Mouse (Mus musculus): Measurements from ENCODE around the gene Kif19a.

Gene Kif19a

DNA sequence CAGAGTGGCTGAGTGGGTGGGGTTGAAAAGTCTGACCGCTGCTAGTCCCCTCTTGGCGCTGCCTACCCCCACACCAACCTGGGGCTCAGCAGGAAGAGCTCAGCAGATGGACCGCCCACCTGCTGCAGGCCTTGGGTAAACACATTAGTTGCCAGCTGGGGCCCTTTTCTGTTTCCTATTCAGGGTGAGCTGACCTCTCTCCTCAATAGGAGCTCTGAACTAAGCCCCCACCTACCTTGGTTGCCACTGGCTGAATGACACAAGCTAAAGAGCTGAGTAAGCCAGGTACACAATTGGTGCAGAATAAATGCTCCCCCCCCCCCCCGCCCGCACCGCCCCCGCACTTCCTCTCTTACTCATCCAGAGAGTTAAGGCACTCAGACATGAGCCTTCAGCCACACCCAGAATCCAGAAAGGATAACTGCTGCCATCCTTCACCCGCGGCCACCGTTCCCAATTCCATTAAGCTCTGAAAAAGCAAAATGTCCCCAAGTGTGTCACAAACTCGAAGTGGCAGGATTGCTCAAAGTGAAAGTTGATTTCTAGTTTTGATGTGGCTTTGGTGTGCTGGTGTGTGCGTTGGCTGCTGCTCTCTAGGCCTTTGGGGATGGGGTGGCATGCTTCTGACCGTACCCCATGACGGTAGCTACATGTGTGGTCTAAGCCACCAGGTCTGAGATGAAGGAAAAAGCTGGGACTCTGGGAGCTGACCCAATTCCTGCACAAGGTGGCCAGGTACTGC lies 42.7 kb downstream of the Kif19a start:
- no peak for DNase-seq (ENCODE audit: low read depth, low spot score)

DNA sequence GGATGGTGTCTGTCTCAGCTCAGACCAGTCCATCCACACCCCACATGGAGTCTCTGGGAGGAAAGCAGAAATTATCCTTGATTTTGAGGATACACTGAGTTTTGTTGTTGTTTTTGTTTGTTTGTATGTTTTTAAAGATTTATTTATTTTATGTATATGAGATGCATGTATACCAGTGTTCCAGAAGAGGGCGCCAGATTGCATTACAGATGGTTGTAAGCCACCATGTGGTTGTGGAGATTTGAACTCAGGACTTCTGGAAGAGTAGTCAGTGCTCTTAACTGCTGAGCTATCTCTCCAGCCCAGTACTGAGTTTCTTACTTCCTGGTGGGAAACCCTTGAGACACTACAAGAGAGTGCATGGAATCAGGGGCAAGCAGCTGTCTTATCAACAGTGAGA lies 44.2 kb downstream of the Kif19a start:
- no peak for DNase-seq (ENCODE audit: low read depth, low spot score)

DNA sequence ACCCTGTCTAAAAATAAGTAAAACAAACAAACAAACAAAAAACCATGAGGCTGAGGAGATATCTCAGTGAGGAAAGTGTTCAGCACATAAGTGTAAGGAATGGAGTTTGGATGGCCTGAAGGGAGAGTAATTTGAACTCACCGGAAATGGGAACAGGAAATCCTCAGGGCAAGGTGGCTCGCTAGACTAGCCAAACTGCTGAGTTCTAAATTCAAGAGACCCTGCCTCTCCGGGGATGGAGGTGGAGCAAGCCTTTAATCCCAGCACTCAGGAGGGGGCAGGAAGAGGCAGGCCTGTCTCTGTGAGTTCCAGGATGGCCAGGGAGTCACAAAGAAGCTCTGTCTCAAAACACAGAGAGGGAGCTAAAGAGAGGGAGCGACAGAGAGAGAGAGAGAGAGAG lies 45.2 kb downstream of the Kif19a start:
- no peak for DNase-seq (ENCODE audit: low read depth, low spot score)

DNA sequence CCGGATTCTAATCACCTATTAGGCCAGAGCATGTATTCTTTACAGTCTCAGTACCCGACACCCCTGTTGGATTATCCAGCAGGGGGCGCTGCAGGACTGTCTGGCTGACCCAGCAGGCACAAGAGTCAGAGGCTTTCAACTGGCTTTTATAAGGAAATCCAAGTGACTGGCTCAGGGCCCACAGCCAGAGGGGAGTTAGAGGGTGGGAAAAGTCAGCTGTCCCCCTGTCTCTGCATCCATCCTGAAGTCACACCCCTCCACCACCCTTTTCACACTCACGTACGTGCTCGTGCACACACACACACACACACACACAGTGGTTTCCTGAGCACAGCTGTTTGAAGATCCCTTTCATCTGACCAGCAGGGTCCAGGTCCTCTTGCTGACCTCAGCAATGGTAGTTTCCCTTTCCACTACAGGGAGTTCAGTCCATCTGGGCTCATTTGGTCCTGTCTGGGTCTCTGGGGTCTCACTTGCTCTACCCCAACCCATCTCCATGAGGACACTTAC lies 47.6 kb downstream of the Kif19a start:
- DNase-seq (ENCODE audit: low read depth, low spot score) = peak; percentile 80

DNA sequence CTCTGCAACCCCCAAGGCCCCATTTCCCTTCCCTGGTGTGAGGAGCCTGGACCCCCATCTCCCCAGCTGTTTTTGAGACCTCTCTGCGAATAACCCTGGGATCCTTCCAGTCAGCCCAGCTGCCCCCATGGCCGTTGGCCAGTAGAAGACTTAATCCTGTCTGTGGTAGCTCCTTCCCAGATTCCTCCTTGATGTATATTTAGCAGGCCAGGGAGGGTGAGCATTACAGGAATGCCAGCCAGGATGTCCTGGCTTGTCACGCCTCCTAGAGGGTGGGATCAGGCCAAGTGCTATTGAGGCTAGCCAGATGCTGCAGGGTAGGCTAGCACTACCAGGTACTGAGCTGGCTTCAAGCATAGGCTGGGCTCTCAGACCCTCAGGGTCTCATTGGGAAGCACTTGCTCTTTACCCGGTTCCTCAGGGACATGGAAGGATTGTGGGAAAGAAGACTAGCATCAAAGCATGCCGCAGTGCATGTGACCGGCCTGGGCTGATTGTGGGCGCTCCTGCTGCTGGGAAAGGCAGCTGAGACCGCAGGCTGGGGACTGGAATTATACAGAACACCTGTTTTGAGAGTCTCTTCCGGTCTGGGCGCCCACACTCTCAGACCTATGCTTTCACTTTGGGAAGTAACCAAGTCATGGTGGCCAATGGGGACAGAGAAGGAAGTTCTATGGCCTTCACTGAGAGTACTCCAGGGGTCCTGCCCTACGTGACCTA lies 49.8 kb downstream of the Kif19a start:
- no peak for DNase-seq (ENCODE audit: low read depth, low spot score)

DNA sequence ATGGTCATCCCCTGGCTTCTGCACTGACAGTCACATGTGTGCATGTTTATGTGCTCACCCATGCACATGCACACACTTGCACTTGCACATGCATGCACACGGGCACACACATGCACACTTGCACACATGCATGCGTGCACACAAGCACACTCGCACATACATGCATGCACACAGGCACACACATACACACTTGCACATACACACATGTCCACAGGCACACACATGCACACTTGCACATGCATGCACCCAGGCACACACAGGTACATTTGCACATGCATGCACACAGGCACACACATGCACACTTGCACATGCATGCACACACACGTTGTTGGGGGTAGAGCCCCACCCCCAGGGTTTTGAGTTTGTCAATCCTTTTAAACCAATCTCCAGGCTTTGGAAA lies 51.7 kb downstream of the Kif19a start:
- no peak for DNase-seq (ENCODE audit: low read depth, low spot score)

DNA sequence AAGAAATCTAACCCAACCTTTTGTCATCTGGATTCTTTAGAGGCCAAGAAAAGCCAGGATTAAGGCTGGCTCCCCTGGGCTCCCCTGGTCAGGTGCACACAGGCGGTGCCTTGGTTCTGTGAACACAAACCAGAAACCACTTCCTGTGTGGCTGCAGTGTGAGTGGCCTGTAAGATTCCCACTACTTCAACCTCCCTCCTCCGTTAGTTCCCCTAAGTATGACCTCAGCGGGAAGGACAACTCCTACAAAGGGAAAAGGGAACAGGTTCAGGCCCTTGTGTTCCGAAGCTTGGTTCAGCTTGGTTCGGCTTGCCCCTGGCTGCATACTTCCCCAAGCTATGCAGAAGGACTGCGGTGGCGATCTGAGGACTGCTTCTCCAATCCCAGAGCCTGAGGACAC lies 53.0 kb downstream of the Kif19a start:
- no peak for DNase-seq (ENCODE audit: low read depth, low spot score)

DNA sequence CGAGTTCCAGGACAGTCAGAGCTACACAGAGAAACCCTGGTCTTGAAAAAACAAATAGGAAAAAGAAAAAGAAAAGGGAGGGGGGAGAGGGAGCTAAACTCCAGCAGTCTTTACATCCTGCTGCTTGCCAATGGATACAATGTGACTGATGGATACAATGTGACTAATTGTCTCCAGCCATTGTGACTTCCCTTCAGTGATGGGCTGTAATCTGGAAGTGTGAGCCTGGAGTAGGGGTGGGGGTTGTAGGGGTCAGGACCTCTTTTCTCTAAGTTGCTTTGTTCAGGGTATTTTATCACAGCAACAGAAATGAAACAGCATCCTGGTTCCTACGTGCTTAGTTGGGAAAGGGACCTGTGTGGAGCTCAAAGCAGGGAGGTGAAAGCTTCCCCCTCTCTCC lies 53.9 kb downstream of the Kif19a start:
- DNase-seq (ENCODE audit: low read depth, low spot score) = no peak

DNA sequence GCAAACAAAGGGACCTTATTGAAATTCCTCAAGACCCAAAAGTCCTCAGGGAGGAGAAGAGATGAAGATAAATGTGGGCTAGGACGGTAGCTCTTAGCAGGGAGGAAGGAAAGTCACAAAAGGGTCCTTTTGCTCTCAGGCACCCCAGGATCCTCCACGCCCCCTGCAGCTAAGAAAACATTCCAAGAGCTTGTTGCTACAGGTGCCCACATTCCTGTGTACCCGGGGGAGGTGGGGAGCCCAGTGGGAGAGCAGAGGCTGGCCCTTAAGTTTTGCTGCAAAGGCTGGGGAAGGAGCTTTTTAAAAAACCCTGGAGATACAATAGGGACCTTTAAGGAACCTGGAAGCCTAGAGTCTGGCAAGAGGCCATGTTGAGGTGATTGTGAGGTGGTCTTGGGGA lies 55.3 kb downstream of the Kif19a start:
- DNase-seq (ENCODE audit: low read depth, low spot score) = no peak

DNA sequence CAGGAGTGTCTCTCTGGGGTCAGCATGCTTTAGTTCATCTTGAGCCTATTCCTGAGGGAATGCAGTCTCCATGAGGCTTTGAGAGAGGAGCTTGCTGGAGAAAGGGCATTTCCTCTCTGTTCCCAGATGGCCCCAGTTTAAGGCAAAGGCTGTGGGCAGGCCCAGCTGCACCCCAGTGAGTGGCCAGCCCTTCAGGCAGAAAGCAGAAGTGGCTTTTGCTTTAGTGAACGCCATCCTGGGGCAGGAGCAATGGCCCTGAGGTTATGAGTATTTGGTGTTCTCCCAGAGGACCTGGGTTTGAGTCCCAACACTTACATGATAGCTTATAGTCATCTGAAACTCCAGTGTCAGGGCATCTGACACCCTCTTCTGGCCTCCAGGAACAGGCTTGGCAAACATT lies 56.1 kb downstream of the Kif19a start:
- no peak for DNase-seq (ENCODE audit: low read depth, low spot score)

DNA sequence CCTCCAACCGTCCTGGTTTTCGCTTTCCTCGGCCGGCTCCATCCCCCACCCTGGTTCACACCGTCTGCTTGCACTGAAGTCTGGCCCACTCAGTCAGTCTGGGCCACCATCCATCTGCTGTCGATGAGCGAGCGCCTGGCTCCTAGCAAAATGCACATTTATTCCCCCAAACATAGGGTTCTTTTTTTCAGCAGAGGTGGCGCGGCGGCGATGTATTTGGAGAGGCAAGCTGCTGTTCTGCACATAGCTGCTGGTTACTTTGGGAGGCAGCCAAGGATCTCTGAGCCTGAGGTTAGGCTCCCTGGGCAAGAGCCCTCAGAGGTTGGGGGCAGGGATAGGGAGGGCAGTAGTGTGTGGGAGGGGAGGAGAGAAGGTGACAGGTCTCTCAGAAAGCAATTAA lies 57.5 kb downstream of the Kif19a start:
- no peak for DNase-seq (ENCODE audit: low read depth, low spot score)

DNA sequence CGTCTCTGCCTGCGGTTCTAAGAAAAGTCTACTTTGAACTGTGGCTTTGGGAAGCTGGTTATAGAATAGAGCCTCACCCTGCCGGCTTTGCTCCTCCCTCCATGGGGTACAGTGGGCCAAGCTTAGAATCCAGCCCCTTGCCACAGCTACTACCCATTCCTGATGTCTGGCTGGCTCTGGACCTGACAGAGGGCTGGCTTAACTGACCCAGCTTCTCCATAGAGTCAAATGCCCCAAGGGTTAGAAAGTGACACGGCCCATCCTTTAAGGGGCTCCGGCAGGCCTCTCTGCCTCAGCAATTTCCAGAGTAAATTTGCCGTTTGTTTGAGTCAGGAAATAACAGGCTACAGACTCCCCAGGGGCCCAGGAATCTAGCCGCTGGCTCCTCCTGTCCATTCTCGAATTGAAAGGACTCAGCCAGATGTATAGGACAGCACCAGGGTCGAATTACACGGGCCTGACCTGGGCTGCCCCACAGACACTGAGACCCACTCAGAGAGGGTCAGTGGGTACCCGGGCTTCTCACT lies 58.1 kb downstream of the Kif19a start:
- no peak for DNase-seq (ENCODE audit: low read depth, low spot score)

DNA sequence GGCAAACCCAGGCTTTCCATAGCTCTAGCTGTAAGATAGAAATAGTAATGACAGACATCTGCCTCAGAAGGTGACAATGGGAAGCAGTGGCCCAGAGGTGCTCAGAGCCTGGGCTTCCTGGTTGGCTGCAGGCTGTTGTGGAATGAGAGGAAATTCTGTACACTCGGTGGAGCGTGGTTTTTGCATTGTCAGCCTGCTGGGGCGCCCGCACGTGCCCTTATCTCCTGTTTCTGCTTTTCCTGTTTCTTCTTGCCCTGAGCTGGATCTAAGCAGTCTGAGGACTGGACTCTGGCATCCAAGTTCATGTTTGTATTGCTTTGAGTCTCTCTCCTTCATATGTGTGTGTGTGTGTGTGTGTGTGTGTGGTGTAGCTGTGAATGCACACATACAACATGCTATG lies 61.5 kb downstream of the Kif19a start:
- no peak for DNase-seq (ENCODE audit: low read depth, low spot score)

DNA sequence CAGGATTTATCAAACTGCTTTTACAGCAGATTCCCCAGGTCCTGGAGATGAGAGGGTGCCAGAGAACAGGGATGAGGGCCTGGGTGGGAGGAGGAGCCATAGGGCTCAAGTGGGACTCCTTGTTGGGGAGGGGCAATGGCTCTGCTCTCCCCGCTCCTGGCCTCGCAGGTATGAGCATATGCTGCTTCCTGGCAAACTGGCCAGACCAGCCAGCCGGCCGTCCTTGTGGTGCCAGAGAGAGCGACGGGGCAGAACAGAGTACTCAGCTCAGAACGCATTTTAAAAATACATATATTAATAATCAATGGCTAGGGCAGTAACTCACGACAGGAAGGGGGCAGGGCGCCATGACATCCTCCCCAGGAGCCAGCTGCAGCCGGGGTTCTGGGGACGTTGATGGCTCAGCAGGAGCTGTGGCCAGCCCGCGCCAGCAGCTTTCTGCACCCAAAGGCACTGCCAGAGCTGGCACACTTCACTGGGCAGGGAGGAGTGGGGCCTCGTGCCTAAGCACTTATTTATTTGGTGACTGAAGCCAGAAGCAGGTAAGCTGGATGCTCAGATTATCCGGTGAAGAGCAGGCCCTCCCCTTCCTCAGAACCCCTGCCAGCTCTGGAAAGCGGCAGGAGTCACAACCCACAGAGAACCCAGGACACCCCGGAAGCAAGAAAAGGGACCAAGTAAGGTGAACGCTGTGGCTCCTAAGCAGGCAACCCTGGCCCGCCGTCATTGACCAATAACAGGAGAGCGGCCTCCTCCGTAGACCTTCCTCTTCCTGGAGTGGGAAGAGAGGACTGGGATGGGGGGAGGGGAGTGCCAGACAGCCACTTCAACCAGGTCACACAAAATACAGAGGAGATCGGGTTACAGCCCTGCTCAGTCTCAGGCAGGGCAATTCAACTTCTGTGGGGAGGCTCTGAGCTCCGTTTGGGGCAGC lies 64.6 kb downstream of the Kif19a start:
- peak; percentile 74 for DNase-seq (ENCODE audit: low read depth, low spot score)

DNA sequence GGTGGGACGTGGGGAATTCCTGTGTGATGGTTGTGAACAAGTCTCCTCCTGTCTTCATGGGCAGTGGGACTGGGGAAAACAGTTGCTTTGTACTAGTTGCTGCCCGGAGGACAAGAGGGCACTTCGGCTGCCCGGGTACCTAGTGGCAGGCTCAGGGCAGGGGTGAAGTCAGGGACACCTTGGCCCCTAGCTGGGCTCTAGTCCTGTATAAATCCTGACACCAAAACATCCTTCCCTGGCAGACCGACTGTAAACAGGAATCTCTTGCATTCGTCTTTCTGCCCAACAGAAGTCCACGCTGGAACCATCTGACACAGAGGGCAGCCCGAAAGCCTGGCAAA lies 65.2 kb downstream of the Kif19a start:
- DNase-seq (ENCODE audit: low read depth, low spot score) = no peak

DNA sequence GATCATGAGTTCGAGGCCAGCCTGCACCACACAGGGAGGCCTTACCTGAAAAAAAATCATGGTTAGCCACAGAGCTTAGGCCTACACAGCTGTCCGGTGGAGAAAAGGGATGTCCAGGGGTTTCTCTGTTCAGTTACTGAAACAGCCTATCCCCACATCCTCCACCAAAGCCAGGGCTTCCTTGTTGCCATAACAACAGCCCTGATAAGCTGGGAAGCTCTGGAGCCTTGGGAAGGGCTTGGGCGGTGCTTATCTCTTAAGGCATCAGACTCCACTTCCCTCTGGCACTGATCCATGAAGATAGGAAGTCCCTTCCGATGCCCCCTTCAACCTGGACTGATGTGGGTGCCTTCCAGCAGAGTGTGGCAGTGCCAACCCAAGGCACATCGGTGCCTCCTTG lies 68.0 kb downstream of the Kif19a start:
- DNase-seq (ENCODE audit: low read depth, low spot score) = no peak

Measured in embryo, embryonic 11.5 days (tissue).